Mouse (Mus musculus): ENCODE results near the gene Smarcc1. TPM values are rescaled to one million over a fixed set of nuclear protein-coding genes. Genes with fewer than 3 reads are reported as not detected.

Gene Smarcc1
- polyA plus RNA-seq, 1 experiment from 2014 or later, result 26.6 TPM

DNA sequence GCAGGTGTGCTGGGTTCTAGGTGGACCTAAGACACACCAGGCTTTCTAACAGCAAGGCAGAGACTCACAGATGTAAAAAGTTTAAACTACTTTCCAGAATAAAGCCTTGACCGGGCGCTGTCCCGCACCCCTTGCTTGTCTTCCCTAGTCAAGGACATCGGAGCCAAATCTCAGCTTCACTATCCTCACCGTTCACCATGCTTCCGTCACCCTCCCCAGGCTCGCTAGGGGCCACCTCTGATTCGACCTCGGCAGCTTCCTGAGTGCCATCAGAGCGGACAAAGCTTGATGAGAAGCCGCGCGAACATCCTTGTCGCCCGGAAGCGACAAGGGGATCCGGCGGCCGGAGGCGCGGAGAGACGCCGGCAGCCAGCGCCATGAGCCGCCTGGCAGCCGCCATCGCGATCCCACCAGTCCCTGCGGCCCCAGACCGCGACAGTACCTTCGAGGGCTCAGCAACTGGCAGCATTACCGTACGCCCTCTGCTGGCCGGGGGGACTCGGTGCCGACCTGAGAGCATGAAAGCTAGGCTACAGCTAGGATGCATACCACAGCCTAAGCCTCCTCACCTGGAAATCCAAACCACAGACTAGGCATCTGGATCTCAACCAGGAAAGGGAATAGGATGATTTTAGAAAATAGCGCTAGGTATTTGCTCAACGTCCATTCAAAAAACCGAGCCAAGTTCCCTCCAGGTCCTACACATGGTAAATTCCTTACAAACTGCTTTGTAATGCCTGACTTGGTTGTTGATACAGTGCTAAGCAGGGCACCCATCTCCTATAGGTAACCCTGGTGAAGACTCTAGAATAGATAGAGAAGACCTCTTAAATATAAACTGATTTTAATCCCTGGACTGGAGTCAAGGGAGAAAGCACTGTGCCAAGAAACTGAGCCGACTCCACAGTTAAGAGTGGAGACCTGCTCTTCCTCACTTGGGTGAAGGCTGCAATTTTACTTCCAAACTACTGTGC is 16.6 kb upstream of the Smarcc1 start:
- peak overlapping the region; percentile 89 for H3K4me3 ChIP-seq (ENCODE audit: low read depth, low read length)
- peaks cover 14% of the 10 kb centered on the region for H3K36me3 ChIP-seq (ENCODE audit: control insufficient read depth, insufficient read depth, low read length)
- H3K27ac ChIP-seq (replicated peaks), result peak overlapping the region; percentile 19; the same call in 1 of the 2 replicates
- H3K9me3 ChIP-seq (ENCODE audit: control insufficient read depth, low read length), result no peaks in the 10 kb centered on the region
- 3% methylated on average over 41 of the region's 41 CpGs for WGBS
- peaks cover 2% of the 10 kb centered on the region; the same call in 1 of the 2 replicates for H3K4me1 ChIP-seq (replicated peaks; ENCODE audit: control insufficient read depth, insufficient read depth)
- peak overlapping the region; percentile 80 for H3K4me2 ChIP-seq (replicated peaks; ENCODE audit: low read depth)
- peak overlapping the region; percentile 83 for H3K9ac ChIP-seq (ENCODE audit: low read length)
- ATAC-seq (ENCODE audit: low FRiP score, low TSS enrichment), result peak; percentile 97
- peak; percentile 95 for DNase-seq (ENCODE audit: low spot score)
- no peaks in the 10 kb centered on the region for H3K27me3 ChIP-seq (ENCODE audit: control insufficient read depth, insufficient read depth, low read length)
- TF ChIP-seq EP300 (optimal IDR thresholded peaks at IDR 0.05) (no peak), CTCF (IDR thresholded peaks at IDR 0.05; ENCODE audit: low read depth) (peak; percentile 97)

DNA sequence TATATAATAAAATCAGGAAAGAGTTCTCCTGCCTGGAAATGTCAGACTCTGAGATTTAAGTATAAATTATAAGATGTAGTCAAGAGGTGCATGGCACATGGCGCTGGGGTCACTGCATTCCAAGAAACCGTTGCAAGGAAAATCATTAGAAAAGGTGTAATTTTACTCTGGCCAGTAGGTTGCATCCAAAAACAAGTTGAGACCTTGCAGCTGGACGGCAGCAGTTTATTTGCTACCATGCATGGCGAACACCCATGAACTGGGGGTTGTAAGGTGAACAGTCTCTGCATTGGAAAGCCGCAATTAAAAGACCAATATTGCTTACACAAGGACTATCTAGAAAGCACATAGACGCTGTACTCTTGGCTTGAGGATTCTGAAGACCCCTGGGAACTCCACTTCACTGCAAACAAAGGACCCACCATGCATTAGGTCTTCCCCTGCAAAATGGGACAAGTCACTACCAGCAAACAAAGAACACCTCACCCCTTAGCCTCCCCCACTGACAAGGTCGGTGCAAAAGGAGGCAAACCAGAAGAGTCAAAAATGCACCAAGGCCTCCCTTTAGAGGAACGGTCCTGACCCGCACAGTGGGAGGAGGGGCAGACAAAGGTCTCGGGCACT is 1.0 kb upstream of the Smarcc1 start:
- Histone ChIP-seq H3K4me2 (replicated peaks; ENCODE audit: low read depth) (peak overlapping the region; percentile 76), H3K36me3 (ENCODE audit: control insufficient read depth, insufficient read depth, low read length) (no peaks in the 10 kb centered on the region; the same call in none of the 2 replicates), H3K4me3 (ENCODE audit: low read depth, low read length) (peak overlapping the region; percentile 88), H3K9ac (ENCODE audit: low read length) (peak overlapping the region; percentile 86), H3K27me3 (ENCODE audit: control insufficient read depth, insufficient read depth, low read length) (no peaks in the 10 kb centered on the region), H3K9me3 (ENCODE audit: control insufficient read depth, low read length) (no peaks in the 10 kb centered on the region), H3K4me1 (replicated peaks; ENCODE audit: control insufficient read depth, insufficient read depth) (no peaks in the 10 kb centered on the region), H3K27ac (replicated peaks) (peak overlapping the region; percentile 97)
- 4% methylated on average over 10 of the region's 10 CpGs for WGBS
- no peak for DNase-seq (ENCODE audit: low spot score)
- TF ChIP-seq CTCF (IDR thresholded peaks at IDR 0.05; ENCODE audit: low read depth) (no peak), EP300 (optimal IDR thresholded peaks at IDR 0.05) (no peak)
- ATAC-seq (ENCODE audit: low FRiP score, low TSS enrichment), result no peak

DNA sequence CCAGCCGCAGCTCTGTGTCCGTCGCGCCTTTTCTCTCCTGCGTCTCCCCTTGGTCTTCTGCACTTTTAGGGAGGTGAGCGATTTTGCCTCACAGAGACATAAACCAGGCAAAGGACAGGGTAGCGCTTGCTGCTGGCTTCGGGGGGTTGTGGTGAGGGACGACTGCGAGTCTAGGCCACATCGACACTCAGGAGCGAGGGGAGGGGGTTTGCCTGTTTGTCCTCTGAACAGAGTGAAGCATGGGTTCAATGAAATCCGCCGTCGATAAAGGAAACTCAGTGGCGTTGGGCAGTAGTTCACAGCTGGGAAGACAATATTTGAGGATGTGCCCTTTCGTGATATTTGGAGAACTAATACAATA is 251 bp downstream of the Smarcc1 start, which contains the start of gene Dhx30:
Gene Dhx30 (minus strand): TSS at position 52 of the 361 bp plus-strand sequence.
- under 1% methylated on average over 17 of the region's 17 CpGs for WGBS

DNA sequence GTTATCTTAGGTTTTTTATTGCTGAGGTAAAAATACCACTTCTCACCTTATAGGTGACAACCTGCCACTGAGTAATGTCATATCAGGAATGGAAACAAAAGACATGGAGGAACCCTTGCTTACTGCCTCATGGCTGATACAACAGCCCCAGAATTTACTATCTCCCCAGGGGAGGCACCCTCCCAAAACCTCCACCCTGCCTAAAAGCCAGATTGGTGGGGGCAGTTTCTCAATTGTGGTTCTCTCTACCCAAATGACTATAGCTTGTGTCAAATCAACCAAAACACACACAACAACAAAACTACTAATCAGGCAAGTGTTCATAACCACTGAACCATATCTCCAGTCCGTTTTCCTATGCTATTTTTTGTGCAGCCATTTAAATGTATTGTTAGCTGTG is 741 bp downstream of the Smarcc1 start:
- no peaks in the 10 kb centered on the region for H3K27me3 ChIP-seq (ENCODE audit: control insufficient read depth, insufficient read depth, low read length)
- WGBS, result 70% methylated on average over 1 of the region's 1 CpGs
- peak overlapping the region; percentile 76 for H3K4me2 ChIP-seq (replicated peaks; ENCODE audit: low read depth)
- DNase-seq (ENCODE audit: low spot score) (no peak), ATAC-seq (ENCODE audit: low FRiP score, low TSS enrichment) (no peak)
- peak overlapping the region; percentile 97; the same call in 1 of the 2 replicates for H3K27ac ChIP-seq (replicated peaks)
- H3K4me3 ChIP-seq (ENCODE audit: low read depth, low read length), result peak overlapping the region; percentile 88
- H3K9me3 ChIP-seq (ENCODE audit: control insufficient read depth, low read length), result no peaks in the 10 kb centered on the region
- no peaks in the 10 kb centered on the region for H3K36me3 ChIP-seq (ENCODE audit: control insufficient read depth, insufficient read depth, low read length)
- H3K4me1 ChIP-seq (replicated peaks; ENCODE audit: control insufficient read depth, insufficient read depth), result no peaks in the 10 kb centered on the region
- TF ChIP-seq EP300 (optimal IDR thresholded peaks at IDR 0.05) (no peak), CTCF (IDR thresholded peaks at IDR 0.05; ENCODE audit: low read depth) (no peak)
- peak overlapping the region; percentile 86 for H3K9ac ChIP-seq (ENCODE audit: low read length)

More for the DNA sequence above, 251 bp downstream of the Smarcc1 start, which contains the start of gene Dhx30:
- peak within 1 kb of the TSS; percentile 97 for H3K27ac ChIP-seq (replicated peaks)
- H3K4me3 ChIP-seq (ENCODE audit: low read depth, low read length), result peak within 1 kb of the TSS; percentile 88
- no peak; the same call in 1 of the 2 replicates for ATAC-seq (ENCODE audit: low FRiP score, low TSS enrichment)
- no peaks in the 10 kb centered on the region for H3K4me1 ChIP-seq (replicated peaks; ENCODE audit: control insufficient read depth, insufficient read depth)
- peak within 1 kb of the TSS; percentile 86 for H3K9ac ChIP-seq (ENCODE audit: low read length)
- DNase-seq (ENCODE audit: low spot score), result no peak
- H3K4me2 ChIP-seq (replicated peaks; ENCODE audit: low read depth), result peak within 1 kb of the TSS; percentile 76
- no peaks in the 10 kb centered on the region for H3K27me3 ChIP-seq (ENCODE audit: control insufficient read depth, insufficient read depth, low read length)
- TF ChIP-seq CTCF (IDR thresholded peaks at IDR 0.05; ENCODE audit: low read depth) (no peak), EP300 (optimal IDR thresholded peaks at IDR 0.05) (no peak)
- H3K36me3 ChIP-seq (ENCODE audit: control insufficient read depth, insufficient read depth, low read length), result no peaks in the 10 kb centered on the region; the same call in 1 of the 2 replicates
- H3K9me3 ChIP-seq (ENCODE audit: control insufficient read depth, low read length), result no peaks in the 10 kb centered on the region

DNA sequence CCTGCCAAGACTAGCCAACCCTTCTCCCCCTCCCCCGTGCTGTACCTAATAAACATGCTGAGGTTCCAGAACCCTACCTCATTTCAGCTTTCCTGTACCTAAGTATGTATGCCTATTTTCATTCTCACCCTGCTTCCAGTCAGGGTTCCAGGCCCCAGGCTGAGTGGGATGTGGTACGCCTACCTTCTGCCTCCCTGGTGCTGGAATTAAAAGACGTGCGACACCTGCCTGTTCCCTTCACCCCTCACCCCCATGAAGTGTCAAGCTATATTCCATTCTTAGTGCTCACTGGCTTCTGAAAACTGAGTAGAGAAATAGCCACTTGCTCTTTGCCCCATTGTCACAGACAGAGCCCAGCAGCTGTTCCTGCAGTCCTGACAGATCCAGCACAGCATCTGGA is 3.9 kb downstream of the Smarcc1 start:
- no peak overlapping the region for H3K9ac ChIP-seq (ENCODE audit: low read length)
- H3K4me2 ChIP-seq (replicated peaks; ENCODE audit: low read depth), result no peak overlapping the region
- H3K4me3 ChIP-seq (ENCODE audit: low read depth, low read length), result no peak overlapping the region
- no peaks in the 10 kb centered on the region for H3K4me1 ChIP-seq (replicated peaks; ENCODE audit: control insufficient read depth, insufficient read depth)
- no peaks in the 10 kb centered on the region for H3K36me3 ChIP-seq (ENCODE audit: control insufficient read depth, insufficient read depth, low read length)
- no peaks in the 10 kb centered on the region for H3K9me3 ChIP-seq (ENCODE audit: control insufficient read depth, low read length)
- no peak for DNase-seq (ENCODE audit: low spot score)
- no peaks in the 10 kb centered on the region for H3K27me3 ChIP-seq (ENCODE audit: control insufficient read depth, insufficient read depth, low read length)
- WGBS, result 65% methylated on average over 4 of the region's 4 CpGs
- no peak overlapping the region for H3K27ac ChIP-seq (replicated peaks)
- no peak for ATAC-seq (ENCODE audit: low FRiP score, low TSS enrichment)
- TF ChIP-seq EP300 (optimal IDR thresholded peaks at IDR 0.05) (no peak), CTCF (IDR thresholded peaks at IDR 0.05; ENCODE audit: low read depth) (no peak)
